Mouse (Mus musculus) c-Kit-positive CD71-positive TER-119-negative erythroid progenitor cells, embryonic 14.5 days (primary cell): ENCODE data around the gene Kifap3.
"Not testable (repeated sequence)": the region's sequence is repeated elsewhere in the genome, so short reads cannot be mapped to it uniquely, and the experiment has no call there.

Experiments used
- DNase-seq: peaks from one replicate; pipeline ENCODE4 v3.0.0-alpha.2; 2013; ENCODE audit warnings: low read depth

The Kifap3 gene

GRCm38 (mm10) chr1:163779336-163780115 lies at the start of gene Kifap3:
TSS of gene Kifap3 (plus strand) at chr1:163779583.
- peak; percentile 93 for DNase-seq

- DNase-seq, result not testable (repeated sequence)
Observed at GRCm38 (mm10) chr1:163731166-163731565, 48.2 kb upstream of the Kifap3 start.

- no peak for DNase-seq
Observed at GRCm38 (mm10) chr1:163736441-163737238, 42.7 kb upstream of the Kifap3 start.

- DNase-seq, result no peak
Observed at GRCm38 (mm10) chr1:163737239-163737533, 42.2 kb upstream of the Kifap3 start.

- no peak for DNase-seq
Observed at GRCm38 (mm10) chr1:163751360-163751992, 27.9 kb upstream of the Kifap3 start.

- DNase-seq, result no peak
Observed at GRCm38 (mm10) chr1:163757462-163758207, 21.7 kb upstream of the Kifap3 start.

GRCm38 (mm10) chr1:163783577-163783976 lies 4.2 kb downstream of the Kifap3 start:
- DNase-seq, result not testable (repeated sequence)

- no peak for DNase-seq
Observed at GRCm38 (mm10) chr1:163821365-163821764, 42.0 kb downstream of the Kifap3 start.

- DNase-seq, result no peak
Observed at GRCm38 (mm10) chr1:163829482-163829881, 50.1 kb downstream of the Kifap3 start.

GRCm38 (mm10) chr1:163834066-163834465 lies 54.7 kb downstream of the Kifap3 start:
- DNase-seq, result no peak

- no peak for DNase-seq
Observed at GRCm38 (mm10) chr1:163835062-163835461, 55.7 kb downstream of the Kifap3 start.

- not testable (repeated sequence) for DNase-seq
Observed at GRCm38 (mm10) chr1:163838482-163838881, 59.1 kb downstream of the Kifap3 start.

- DNase-seq, result no peak
Observed at GRCm38 (mm10) chr1:163840555-163840954, 61.2 kb downstream of the Kifap3 start.

- DNase-seq, result no peak
Observed at GRCm38 (mm10) chr1:163842238-163842637, 62.9 kb downstream of the Kifap3 start.

- DNase-seq, result no peak
Observed at GRCm38 (mm10) chr1:163843899-163844298, 64.5 kb downstream of the Kifap3 start.

GRCm38 (mm10) chr1:163852884-163853560 lies 73.6 kb downstream of the Kifap3 start:
- no peak for DNase-seq

- no peak for DNase-seq
Observed at GRCm38 (mm10) chr1:163858420-163858819, 79.0 kb downstream of the Kifap3 start.

- DNase-seq, result no peak
Observed at GRCm38 (mm10) chr1:163861538-163861937, 82.2 kb downstream of the Kifap3 start.

- no peak for DNase-seq
Observed at GRCm38 (mm10) chr1:163873158-163873557, 93.8 kb downstream of the Kifap3 start.

GRCm38 (mm10) chr1:163889629-163890028 lies 110.2 kb downstream of the Kifap3 start:
- no peak for DNase-seq

GRCm38 (mm10) chr1:163893294-163893693 lies 113.9 kb downstream of the Kifap3 start:
- no peak for DNase-seq
